Mouse (Mus musculus): Measurements from ENCODE around the gene Gucy1b2.

DNA sequence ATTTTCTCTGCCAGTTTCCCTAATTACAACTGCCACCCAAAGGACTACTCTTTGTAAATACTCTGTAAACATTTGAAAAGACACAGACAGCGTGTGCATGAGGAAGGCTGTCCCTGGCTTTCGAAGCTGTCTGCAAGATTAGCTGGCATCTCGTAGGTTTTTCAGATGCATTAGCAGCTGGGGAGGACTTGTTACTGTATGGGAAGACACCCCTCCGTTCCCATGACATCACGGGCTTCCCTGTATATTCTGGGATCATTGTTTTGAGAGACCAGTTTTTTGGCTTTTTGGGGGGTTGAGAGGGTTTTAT is 564 bp downstream of the Gucy1b2 start:
- no peak for TF ChIP-seq TAL1 (IDR thresholded peaks at IDR 0.05; ENCODE audit: low read length)
- no peak for TF ChIP-seq GATA1 (IDR thresholded peaks at IDR 0.05; ENCODE audit: low read length)

All from erythroblast, embryonic 14.5 days (primary cell).